18 mouse cellular contexts compared by ENCODE assay signal in the genomic region with DNA sequence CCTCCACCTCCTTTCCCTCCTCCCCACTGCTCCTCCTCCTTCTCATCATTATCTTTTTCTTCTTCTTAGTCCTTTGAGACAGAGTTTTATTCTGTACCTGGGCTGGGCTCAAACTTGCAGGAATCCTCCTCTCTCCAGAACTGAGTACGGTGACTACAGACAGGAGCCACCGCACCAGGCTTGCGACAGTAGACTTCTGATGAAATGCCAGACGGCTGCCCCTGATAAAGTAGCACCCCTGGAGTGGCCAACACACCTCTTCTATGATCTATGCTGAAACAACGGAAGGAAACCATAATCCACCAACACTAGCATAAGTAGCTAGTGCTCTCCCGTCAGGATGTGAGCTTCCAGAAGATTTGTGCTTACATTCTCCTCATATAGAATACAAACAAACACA. TPM values are rescaled to one million over a fixed set of nuclear protein-coding genes. Genes with fewer than 3 reads are reported as not detected.
"Had no signal": no experiment of that assay in that cellular context is flagged by ENCODE, and none has a peak within 500 bp of the region (broad histone marks: within the 10 kb centered on the region; RNA-seq: fewer than 3 reads in every experiment).

No protein-coding gene starts in this region.

- H3K4me3 ChIP-seq: layer of hippocampus, adult 2 months; limb, embryonic 12.5 days; lung, embryonic 15.5 days; midbrain, embryonic 13.5 days had no signal

- H3K27me3 ChIP-seq: limb, embryonic 12.5 days; lung, embryonic 15.5 days; midbrain, embryonic 13.5 days had no signal

- H3K4me2 ChIP-seq: limb, embryonic 12.5 days; lung, embryonic 15.5 days; midbrain, embryonic 13.5 days had no signal

- H3K9ac ChIP-seq: limb, embryonic 12.5 days; lung, embryonic 15.5 days; midbrain, embryonic 13.5 days had no signal

- H3K9me3 ChIP-seq: limb, embryonic 12.5 days; lung, embryonic 15.5 days; midbrain, embryonic 13.5 days had no signal

- H3K36me3 ChIP-seq: limb, embryonic 12.5 days; lung, embryonic 15.5 days; midbrain, embryonic 13.5 days had no signal

- H3K27ac ChIP-seq: layer of hippocampus, adult 2 months; limb, embryonic 12.5 days; lung, embryonic 15.5 days; midbrain, embryonic 13.5 days had no signal

- H3K4me1 ChIP-seq: limb, embryonic 12.5 days; lung, embryonic 15.5 days; midbrain, embryonic 13.5 days had no signal

- DNase-seq: kidney, adult 18-20 months; kidney, postnatal 10 days; kidney, postnatal 4 days; right cerebral cortex, adult 18-20 months; right cerebral cortex, postnatal 25 days; thymus, postnatal 4 days had no signal

- ATAC-seq: midbrain, embryonic 13.5 days had no signal

RNA-seq across cellular contexts. Expression of a gene that starts 40.5 kb away (rescaled TPM):
- total RNA-seq: layer of hippocampus, adult 2 months; layer of hippocampus, postnatal 10 days; left cerebral cortex, postnatal 36 days; liver, adult 2 months; midbrain, postnatal 0 days had no signal
- polyA plus RNA-seq: kidney, embryonic 14.5 days; limb, embryonic 12.5 days; liver, adult 2 months; lung, embryonic 15.5 days; midbrain, embryonic 13.5 days; midbrain, postnatal 0 days; neural tube, embryonic 14.5 days; small intestine, adult 2 months; thymus, postnatal 0 days had no signal

RNA-seq across cellular contexts. Expression of a gene that starts 45.4 kb away (rescaled TPM):
- total RNA-seq: liver, adult 2 months had no signal
- polyA plus RNA-seq: kidney, embryonic 14.5 days; liver, adult 2 months had no signal
